Mouse (Mus musculus) brain, embryonic 14.5 days (tissue): ENCODE data around the gene Atp11a.

Experiments used
- CTCF ChIP-seq: fragments of 200-500 bp; IDR thresholded peaks from 2 replicates; pipeline ENCODE4 v1.5.1; 2012; ENCODE audit warnings: inconsistent platforms, mild to moderate bottlenecking, moderate library complexity, borderline replicate concordance; ENCODE audit not compliant: insufficient read depth, insufficient read length; ENCODE audit errors: extremely low read depth
- POLR2A ChIP-seq: fragments of 200-500 bp; IDR thresholded peaks from 2 replicates; pipeline ENCODE4 v1.6.1; 2012; ENCODE audit warnings: mild to moderate bottlenecking, inconsistent platforms, borderline replicate concordance; ENCODE audit not compliant: poor library complexity, insufficient read depth, insufficient read length, severe bottlenecking; ENCODE audit errors: extremely low read depth

DNA sequence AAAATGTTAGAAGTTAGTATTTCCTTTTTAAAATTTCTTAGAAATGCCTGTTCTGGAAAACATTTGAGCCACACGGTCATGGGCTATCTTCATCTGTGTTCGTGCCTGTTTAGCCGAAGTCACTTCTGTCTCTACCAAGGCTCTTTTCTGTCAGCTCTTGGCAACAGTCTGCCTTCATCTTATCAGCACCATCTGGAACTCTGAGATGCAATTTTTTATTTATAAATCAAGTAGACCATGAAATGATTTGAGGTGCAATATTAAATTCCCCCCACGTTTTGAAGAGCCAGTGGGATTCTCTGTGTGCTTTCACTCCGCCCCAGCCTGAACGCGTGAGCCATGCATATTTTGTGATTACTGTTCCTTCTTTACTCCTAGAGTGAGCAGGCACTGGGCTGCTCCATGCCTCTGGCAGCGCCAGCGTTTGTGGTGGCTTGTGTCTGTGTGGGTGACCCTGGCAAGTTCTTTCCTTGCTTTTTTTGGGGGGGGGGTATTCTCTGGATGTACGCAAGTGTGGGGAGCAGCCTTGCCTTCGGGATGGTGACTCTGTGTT lies 132.3 kb downstream of the Atp11a start:
- TF ChIP-seq CTCF (no peak), POLR2A (no peak)
